ENCODE assay signal across 8 mouse cellular contexts in genomic region chr9:22475424-22475868, GRCm38 (mm10). TPM values are rescaled to one million over a fixed set of nuclear protein-coding genes. Genes with fewer than 3 reads are reported as not detected.
DNase-seq lines count a peak whose midpoint lies in the region; ATAC-seq lines count a peak whose summit lies in the region.

TSS of gene Bbs9 (plus strand) at chr9:22475715.

- peak within 1 kb of the TSS; percentile 84 for H3K4me2 ChIP-seq in hindbrain, embryonic 14.5 days (replicated peaks)

- peak; percentile 98 for ATAC-seq in hindbrain, embryonic 14.5 days (ENCODE audit: low FRiP score)

- under 1% methylated on average over 25 of the region's 25 CpGs for WGBS in hindbrain, embryonic 14.5 days

- H3K9me3 ChIP-seq in hindbrain, embryonic 14.5 days (ENCODE audit: control insufficient read depth, low read length): no peaks in the 10 kb centered on the region

- no peaks in the 10 kb centered on the region for H3K36me3 ChIP-seq in hindbrain, embryonic 14.5 days (replicated peaks; ENCODE audit: control insufficient read depth, insufficient read depth)

- peaks cover 7% of the 10 kb centered on the region for H3K4me1 ChIP-seq in hindbrain, embryonic 14.5 days (replicated peaks; ENCODE audit: control insufficient read depth, insufficient read depth, low read length)

- peak within 1 kb of the TSS; percentile 58 for H3K27ac ChIP-seq in hindbrain, embryonic 14.5 days

- H3K4me3 ChIP-seq in hindbrain, embryonic 14.5 days (replicated peaks; ENCODE audit: low read length): peak within 1 kb of the TSS; percentile 56

- H3K27me3 ChIP-seq in hindbrain, embryonic 14.5 days (ENCODE audit: control insufficient read depth, insufficient read depth, low read length): no peaks in the 10 kb centered on the region

- H3K9ac ChIP-seq in hindbrain, embryonic 14.5 days: peak within 1 kb of the TSS; percentile 54

- DNase-seq in R1 (ENCODE audit: low read depth, low spot score): peak; percentile 99
- DNase-seq in cerebellum, postnatal 25 days: peak; percentile 95 to 96
- peak; percentile 87 to 89 for DNase-seq in frontal cortex, postnatal 25 days (ENCODE audit: low spot score in 2 of 2)
- DNase-seq in hindbrain, embryonic 14.5 days (ENCODE audit: low spot score): peak; percentile 92
- DNase-seq in layer of hippocampus, postnatal 36 days: peak; percentile 95
- DNase-seq in lung, postnatal 36 days: peak; percentile 96
- peak; percentile 97 for DNase-seq in retina, postnatal 1 day
- DNase-seq in urinary bladder, adult 18-20 months (ENCODE audit: low spot score in 2 of 2): peak; percentile 90 to 91

RNA-seq across cellular contexts. Expression of gene Bbs9, which starts in this region (rescaled TPM):
- 20.0 and 22.7 TPM in 2 replicates for polyA plus RNA-seq in hindbrain, embryonic 14.5 days (2014; fragmentation: Nextera tagmentation; extraction: Ambion mirVana)
- 10 to 100 TPM; 22.8 to 24.5 TPM for total RNA-seq in layer of hippocampus, postnatal 36 days (2021)

Comparison
In these comparisons a context has a peak if more than half of its experiments do, and no peak if none do; other contexts are left out.
1. Peak in every context shown above with its lines: DNase-seq, ATAC-seq, H3K4me3 ChIP-seq and H3K27ac ChIP-seq.